Mouse (Mus musculus) midbrain, embryonic 13.5 days (tissue): ENCODE results near the gene Usp22. TPM values are rescaled to one million over a fixed set of nuclear protein-coding genes. Genes with fewer than 3 reads are reported as not detected.
A peak's percentile ranks its signal among the peaks of the same experiment; 100 is the strongest.
"Not testable (repeated sequence)": the region's sequence is repeated elsewhere in the genome, so short reads cannot be mapped to it uniquely, and the experiment has no call there.

Source experiments
- ATAC-seq: fragments of 200-750 bp; cut with Nextera tagmentation; 2 replicates; pipeline ENCODE4 v1.8.0; 2017; ENCODE audit warnings: mild to moderate bottlenecking, moderate TSS enrichment, moderate library complexity
- H3K27ac ChIP-seq: fragments of 300-500 bp; sonication (generic); 2 replicates; pipeline ENCODE4 v1.5.1; 2015; ENCODE audit warnings: inconsistent platforms, mild to moderate bottlenecking, moderate library complexity
- H3K27me3 ChIP-seq: fragments of 300-500 bp; sonication (generic); 2 replicates; pipeline ENCODE4 v1.6.1; 2015; ENCODE audit warnings: mild to moderate bottlenecking, inconsistent platforms
- H3K36me3 ChIP-seq: fragments of 300-500 bp; sonication (generic); 2 replicates; pipeline ENCODE4 v1.6.1; 2015; ENCODE audit warnings: mild to moderate bottlenecking, inconsistent platforms
- H3K4me1 ChIP-seq: fragments of 300-500 bp; sonication (generic); replicated peaks from 2 replicates; pipeline ENCODE4 v1.6.1; 2015; ENCODE audit warnings: inconsistent platforms
- H3K4me2 ChIP-seq: fragments of 300-500 bp; sonication (generic); replicated peaks from 2 replicates; pipeline ENCODE4 v1.6.1; 2015; ENCODE audit warnings: moderate library complexity, mild to moderate bottlenecking, inconsistent platforms
- H3K4me3 ChIP-seq: fragments of 300-500 bp; sonication (generic); replicated peaks from 2 replicates; pipeline ENCODE4 v1.5.1; 2015; ENCODE audit warnings: mild to moderate bottlenecking, inconsistent platforms
- H3K9ac ChIP-seq: fragments of 300-500 bp; sonication (generic); replicated peaks from 2 replicates; pipeline ENCODE4 v1.6.1; 2015; ENCODE audit warnings: mild to moderate bottlenecking, inconsistent platforms
- H3K9me3 ChIP-seq: fragments of 300-500 bp; sonication (generic); 2 replicates; pipeline ENCODE4 v1.6.1; 2016; ENCODE audit warnings: mild to moderate bottlenecking, inconsistent platforms
- WGBS: fragments of 180-500 bp; shearing (Covaris S2); methylation state at CpG from one replicate; pipeline ENCODE4 v1.1.7; 2015; 5-methylcytosine and 5-hydroxymethylcytosine counted together
- polyA plus RNA-seq: library from polyadenylated mRNA; unstranded; fragments of >200 nt; fragmentation: Nextera tagmentation; extraction: Ambion mirVana; gene quantifications from 2 replicates; pipeline ENCODE4 v1.2.1, GENCODE M21; 2015

The Usp22 gene
- polyA plus RNA-seq, 1 experiment from 2014 or later: 370 TPM

DNA sequence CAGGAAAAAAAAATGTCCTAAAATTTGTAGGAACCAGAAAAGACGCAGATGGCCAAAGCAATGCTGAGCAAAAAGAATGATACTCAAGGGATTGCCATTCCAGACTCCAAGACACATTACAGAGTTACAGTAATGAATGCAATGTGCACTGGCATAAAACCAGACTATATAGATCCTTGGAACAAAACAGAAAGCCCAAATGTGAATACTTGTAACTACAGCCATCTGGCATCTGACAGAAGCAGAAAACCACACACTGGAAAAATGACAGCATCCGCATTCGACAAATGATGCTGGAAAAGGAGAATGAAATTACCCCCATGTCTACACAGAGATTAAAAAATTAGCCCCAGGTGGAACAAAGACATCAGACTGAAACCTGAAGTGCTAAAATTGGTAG, 5.5 kb upstream of the Usp22 start:
- H3K4me2 ChIP-seq: no peak overlapping the region
- H3K4me1 ChIP-seq: peaks cover 5% of the 10 kb centered on the region
- H3K9ac ChIP-seq: no peak overlapping the region
- H3K27me3 ChIP-seq: no peaks in the 10 kb centered on the region
- no peak for ATAC-seq
- no peaks in the 10 kb centered on the region for H3K9me3 ChIP-seq
- H3K4me3 ChIP-seq: no peak overlapping the region
- H3K36me3 ChIP-seq: no peaks in the 10 kb centered on the region
- no peak overlapping the region for H3K27ac ChIP-seq
- WGBS: 88% methylated on average over 3 of the region's 3 CpGs

DNA sequence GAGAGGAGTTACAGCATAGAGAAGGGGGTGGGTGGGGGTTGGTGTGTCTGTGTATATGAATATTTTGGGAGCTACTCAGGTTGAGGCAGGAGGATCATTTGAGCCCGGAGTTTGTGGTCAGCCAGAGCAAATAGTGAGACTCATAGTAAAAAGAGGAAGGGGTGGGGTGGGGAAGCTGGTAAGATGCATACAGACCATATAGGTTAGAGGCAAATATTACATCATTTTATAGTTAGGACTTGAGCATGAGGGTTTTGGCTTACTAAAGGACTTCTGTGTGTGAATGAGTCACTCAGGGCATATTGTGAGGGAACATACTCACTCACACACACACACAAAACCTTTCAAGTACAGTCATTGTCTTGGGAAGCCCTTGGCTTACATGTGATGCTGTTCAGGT, 1.5 kb upstream of the Usp22 start:
- Histone ChIP-seq H3K27me3 (no peaks in the 10 kb centered on the region), H3K9me3 (no peaks in the 10 kb centered on the region), H3K4me2 (no peak overlapping the region; the same call in 1 of the 2 replicates), H3K27ac (peak overlapping the region; percentile 87), H3K4me3 (no peak overlapping the region), H3K36me3 (peaks cover 4% of the 10 kb centered on the region; the same call in 1 of the 2 replicates), H3K9ac (no peak overlapping the region), H3K4me1 (peaks cover 28% of the 10 kb centered on the region)
- no peak for ATAC-seq
- 92% methylated on average over 1 of the region's 1 CpGs for WGBS

DNA sequence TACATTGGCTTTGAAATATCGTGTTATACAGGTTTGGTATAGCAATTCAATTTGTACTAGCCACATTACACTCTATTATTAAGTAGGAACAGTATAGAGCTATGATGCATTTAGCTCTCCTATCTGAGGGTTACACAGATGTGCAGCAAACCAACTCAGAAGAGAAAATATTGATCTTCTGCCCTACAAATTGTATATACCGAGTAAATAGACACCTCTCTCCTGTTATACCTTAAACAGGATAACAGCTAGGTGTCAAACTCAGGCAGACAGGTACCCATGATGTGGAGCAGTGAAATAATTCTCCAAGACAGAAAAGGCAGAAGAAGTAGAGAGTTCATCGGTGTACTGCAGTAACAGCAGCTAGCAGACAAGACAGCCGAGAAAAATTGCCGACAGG, 923 bp upstream of the Usp22 start:
- ATAC-seq: no peak
- 77% methylated on average over 5 of the region's 5 CpGs for WGBS
- Histone ChIP-seq H3K9me3 (no peaks in the 10 kb centered on the region), H3K4me1 (peaks cover 34% of the 10 kb centered on the region), H3K27ac (peak overlapping the region; percentile 87), H3K9ac (no peak overlapping the region), H3K27me3 (no peaks in the 10 kb centered on the region), H3K4me3 (0 out of 2 replicates have a peak overlapping the region, but pooled peaks have one; percentile 2), H3K36me3 (peaks cover 4% of the 10 kb centered on the region; the same call in 1 of the 2 replicates), H3K4me2 (peak overlapping the region; percentile 46)

DNA sequence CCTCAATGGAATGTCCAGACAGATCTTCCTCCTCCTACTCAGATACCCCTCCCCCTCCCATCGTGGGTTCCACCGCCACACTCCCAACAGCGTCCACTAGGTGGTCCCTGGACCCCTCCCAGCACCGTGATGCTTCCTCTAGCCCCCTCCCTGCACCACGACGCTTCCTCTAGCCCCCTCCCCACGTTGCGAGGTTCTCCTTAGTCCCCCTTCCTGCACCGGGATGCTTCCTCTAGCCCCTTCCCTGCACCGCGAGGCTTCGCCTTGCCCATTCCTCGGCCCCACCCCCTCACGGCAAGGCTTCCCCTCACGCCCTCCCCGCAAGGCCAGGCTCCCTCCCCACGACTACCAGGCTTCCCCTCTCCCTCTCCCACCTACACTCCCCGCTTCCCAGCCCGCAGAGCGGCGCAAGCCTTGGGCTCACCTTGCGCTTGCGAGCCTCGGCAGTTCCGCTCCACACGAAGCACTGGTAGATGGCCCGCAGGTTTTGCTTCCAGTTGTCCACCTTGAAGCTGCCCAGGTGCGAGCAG, 499 bp downstream of the Usp22 start:
- peak overlapping the region; percentile 98 for H3K27ac ChIP-seq
- ATAC-seq: peak; percentile 53
- H3K4me3 ChIP-seq: peak overlapping the region; percentile 95
- peaks cover 47% of the 10 kb centered on the region for H3K4me1 ChIP-seq
- H3K9me3 ChIP-seq: no peaks in the 10 kb centered on the region
- peak overlapping the region; percentile 80 for H3K4me2 ChIP-seq
- peak overlapping the region; percentile 100 for H3K9ac ChIP-seq
- no peaks in the 10 kb centered on the region for H3K27me3 ChIP-seq
- under 1% methylated on average over 27 of the region's 28 CpGs for WGBS
- peaks cover 4% of the 10 kb centered on the region; the same call in 1 of the 2 replicates for H3K36me3 ChIP-seq

DNA sequence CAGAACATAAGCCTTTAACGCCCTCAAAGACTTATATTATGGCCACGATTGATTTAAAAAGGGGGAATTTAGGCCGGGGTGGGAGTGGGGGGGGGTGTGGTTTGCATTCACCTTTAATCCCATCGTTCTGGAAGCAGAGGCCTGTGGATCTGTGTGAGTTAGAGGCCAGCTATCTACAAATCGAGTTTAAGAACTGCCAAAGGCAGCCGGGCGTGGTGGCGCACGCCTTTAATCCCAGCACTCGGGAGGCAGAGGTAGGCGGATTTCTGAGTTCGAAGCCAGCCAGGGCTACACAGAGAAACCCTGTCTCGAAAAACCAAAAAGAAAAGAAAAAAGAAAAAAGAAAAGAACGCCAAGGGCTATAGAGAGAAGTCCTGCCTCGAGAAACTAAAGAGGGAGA, 1.4 kb downstream of the Usp22 start:
- Histone ChIP-seq H3K4me2 (peak overlapping the region; percentile 80), H3K4me3 (peak overlapping the region; percentile 95), H3K4me1 (peaks cover 55% of the 10 kb centered on the region), H3K9ac (peak overlapping the region; percentile 100)
- 16% methylated on average over 15 of the region's 15 CpGs for WGBS
- ATAC-seq, H3K27me3 ChIP-seq, H3K36me3 ChIP-seq, H3K27ac ChIP-seq, H3K9me3 ChIP-seq: not testable (repeated sequence)

DNA sequence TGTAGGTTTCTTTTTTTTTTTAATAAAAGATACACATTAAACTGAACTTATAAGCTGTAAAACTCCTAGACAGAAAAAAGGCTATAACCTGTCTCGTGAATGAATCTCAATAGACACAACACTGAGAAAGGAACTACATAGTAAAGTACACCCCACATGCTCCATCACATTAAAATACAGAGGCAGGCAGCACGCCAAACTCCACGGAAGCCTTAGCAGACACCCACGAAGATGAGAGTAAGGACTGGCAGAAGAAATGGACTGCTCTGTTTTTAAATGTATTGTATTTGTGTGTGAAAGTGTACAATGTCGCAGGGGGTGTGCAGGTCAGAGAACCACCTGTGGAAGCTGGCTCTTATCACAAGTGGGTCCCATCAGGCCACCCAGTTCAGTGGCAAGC, 4.7 kb downstream of the Usp22 start:
- Histone ChIP-seq H3K36me3 (peaks cover 35% of the 10 kb centered on the region), H3K9ac (no peak overlapping the region), H3K4me2 (peak overlapping the region; percentile 80; the same call in 1 of the 2 replicates), H3K27me3 (no peaks in the 10 kb centered on the region), H3K27ac (no peak overlapping the region), H3K4me1 (peaks cover 60% of the 10 kb centered on the region), H3K4me3 (no peak overlapping the region), H3K9me3 (no peaks in the 10 kb centered on the region)
- 90% methylated on average over 5 of the region's 5 CpGs for WGBS
- ATAC-seq: no peak

DNA sequence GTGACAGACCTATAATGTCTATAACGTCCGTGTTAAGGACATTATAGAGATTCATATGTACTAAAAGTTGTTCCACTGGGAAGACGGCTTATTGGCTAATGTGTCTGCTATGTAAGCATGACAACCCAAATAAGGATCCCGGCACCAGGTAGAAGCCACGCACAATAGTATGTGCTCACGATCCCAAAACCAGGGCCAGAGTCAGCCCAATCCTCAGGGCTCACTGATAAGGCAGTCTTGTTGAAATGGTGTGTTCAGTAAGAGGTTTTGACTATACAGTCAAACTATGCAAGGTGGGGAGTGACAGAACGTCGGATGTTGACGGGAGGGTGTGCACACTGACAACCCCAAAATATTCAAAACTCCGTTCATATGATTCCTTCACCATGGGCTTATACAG, 10.0 kb downstream of the Usp22 start:
- peaks cover 84% of the 10 kb centered on the region for H3K36me3 ChIP-seq
- no peaks in the 10 kb centered on the region for H3K27me3 ChIP-seq
- WGBS: 96% methylated on average over 10 of the region's 10 CpGs

DNA sequence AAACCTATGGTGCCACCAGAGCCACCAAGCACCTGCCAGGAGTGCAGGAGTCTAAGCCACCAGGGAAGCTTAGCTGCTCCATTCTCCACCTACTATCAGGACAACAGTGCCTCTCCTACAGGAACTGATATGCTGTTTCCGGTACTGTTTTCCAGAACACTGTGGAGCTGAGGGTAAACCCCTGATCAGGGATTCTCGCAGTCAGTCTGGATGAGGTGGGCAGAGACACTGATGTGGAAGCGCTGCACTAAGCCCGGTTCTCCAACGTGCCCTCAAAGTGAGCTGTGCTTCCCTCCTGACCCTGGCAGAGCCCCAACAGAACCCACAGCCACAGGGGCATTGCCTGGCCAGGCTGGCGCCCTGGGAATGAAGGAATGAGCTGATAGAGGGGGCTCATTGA, 10.5 kb downstream of the Usp22 start:
- Histone ChIP-seq H3K4me2 (no peak overlapping the region), H3K9me3 (no peaks in the 10 kb centered on the region), H3K27ac (no peak overlapping the region), H3K4me3 (no peak overlapping the region), H3K27me3 (no peaks in the 10 kb centered on the region), H3K36me3 (peaks cover 89% of the 10 kb centered on the region), H3K4me1 (peaks cover 18% of the 10 kb centered on the region), H3K9ac (no peak overlapping the region)
- WGBS: 92% methylated on average over 6 of the region's 6 CpGs
- no peak for ATAC-seq

More for the DNA sequence above, 10.0 kb downstream of the Usp22 start:
- H3K4me2 ChIP-seq: no peak overlapping the region
- no peak overlapping the region for H3K27ac ChIP-seq
- H3K4me3 ChIP-seq: no peak overlapping the region
- H3K4me1 ChIP-seq: peaks cover 23% of the 10 kb centered on the region
- no peak for ATAC-seq
- no peaks in the 10 kb centered on the region for H3K9me3 ChIP-seq
- H3K9ac ChIP-seq: no peak overlapping the region

DNA sequence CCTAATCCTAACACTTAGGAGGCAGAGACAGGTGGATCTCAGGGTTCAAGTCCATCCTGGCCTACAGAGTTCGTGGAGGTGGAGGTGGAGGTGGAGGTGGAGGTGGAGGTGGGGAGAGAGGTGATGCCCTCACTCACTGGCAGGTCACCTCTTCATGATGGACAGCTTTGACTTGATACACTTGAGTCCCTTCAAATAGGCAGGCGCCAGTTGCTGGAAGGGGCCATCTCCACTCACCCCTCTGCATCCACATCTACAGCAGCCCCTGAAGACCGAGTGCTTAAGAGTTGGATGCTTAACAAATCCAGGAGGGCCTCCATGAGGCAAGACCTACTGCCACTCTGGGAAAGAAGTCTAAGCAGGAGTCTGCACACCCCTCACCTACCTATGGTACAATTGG, 11.5 kb downstream of the Usp22 start:
- Histone ChIP-seq H3K9ac (no peak overlapping the region), H3K4me1 (peaks cover 8% of the 10 kb centered on the region), H3K9me3 (no peaks in the 10 kb centered on the region), H3K36me3 (peaks cover 99% of the 10 kb centered on the region), H3K4me2 (no peak overlapping the region), H3K27me3 (no peaks in the 10 kb centered on the region), H3K27ac (no peak overlapping the region), H3K4me3 (no peak overlapping the region)
- no peak for ATAC-seq
- WGBS: 92% methylated on average over 3 of the region's 3 CpGs

DNA sequence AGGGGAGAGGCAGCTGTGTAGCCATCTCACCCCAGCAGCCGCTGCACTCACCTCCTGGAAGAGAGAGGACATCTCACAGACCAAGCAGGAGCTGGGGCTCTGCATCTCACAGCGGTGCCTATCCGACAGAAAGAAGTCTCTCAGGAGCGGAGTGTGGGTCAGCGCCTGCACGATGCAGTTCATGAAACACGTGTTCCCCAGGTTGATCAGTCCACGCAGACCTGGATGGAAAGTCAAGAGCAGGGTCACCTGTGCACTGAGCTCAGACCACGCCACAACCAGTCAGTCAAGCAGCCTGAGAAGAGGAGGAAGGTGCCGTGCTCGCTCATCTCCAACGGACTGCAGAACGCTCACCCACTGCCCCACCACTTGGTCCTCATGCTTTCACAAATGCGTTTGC, 12.1 kb downstream of the Usp22 start:
- 98% methylated on average over 14 of the region's 14 CpGs for WGBS
- no peaks in the 10 kb centered on the region for H3K27me3 ChIP-seq
- H3K27ac ChIP-seq: no peak overlapping the region
- no peak overlapping the region for H3K4me2 ChIP-seq
- ATAC-seq: no peak
- no peak overlapping the region for H3K9ac ChIP-seq
- H3K9me3 ChIP-seq: no peaks in the 10 kb centered on the region
- peaks cover 100% of the 10 kb centered on the region for H3K36me3 ChIP-seq
- H3K4me1 ChIP-seq: peaks cover 5% of the 10 kb centered on the region; the same call in 1 of the 2 replicates
- H3K4me3 ChIP-seq: no peak overlapping the region

DNA sequence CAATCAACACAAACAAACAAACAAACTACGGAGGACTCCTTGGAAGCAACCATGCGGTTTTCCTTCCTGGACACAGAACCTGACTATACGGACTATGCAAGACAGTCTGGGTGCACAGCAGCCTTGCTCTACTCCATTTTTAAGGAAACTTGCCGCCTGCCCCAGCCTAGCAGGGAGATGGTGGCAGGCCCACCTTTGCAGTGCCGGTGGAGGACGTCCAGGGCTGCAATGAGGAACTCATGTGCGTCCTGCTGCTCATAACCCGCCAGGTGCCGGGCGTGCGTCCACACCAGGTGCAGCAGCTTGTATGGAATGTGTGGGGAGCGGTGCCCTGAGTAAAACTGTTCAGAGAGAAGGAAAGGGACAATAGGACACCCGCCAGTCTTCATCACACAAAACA, 13.7 kb downstream of the Usp22 start:
- Histone ChIP-seq H3K9me3 (no peaks in the 10 kb centered on the region), H3K4me2 (no peak overlapping the region), H3K27me3 (no peaks in the 10 kb centered on the region), H3K27ac (no peak overlapping the region), H3K4me1 (0 out of 2 replicates have a peak, but pooled peaks cover 3% of the 10 kb centered on the region), H3K36me3 (peaks cover 100% of the 10 kb centered on the region), H3K4me3 (no peak overlapping the region), H3K9ac (no peak overlapping the region)
- 93% methylated on average over 13 of the region's 13 CpGs for WGBS
- no peak for ATAC-seq

DNA sequence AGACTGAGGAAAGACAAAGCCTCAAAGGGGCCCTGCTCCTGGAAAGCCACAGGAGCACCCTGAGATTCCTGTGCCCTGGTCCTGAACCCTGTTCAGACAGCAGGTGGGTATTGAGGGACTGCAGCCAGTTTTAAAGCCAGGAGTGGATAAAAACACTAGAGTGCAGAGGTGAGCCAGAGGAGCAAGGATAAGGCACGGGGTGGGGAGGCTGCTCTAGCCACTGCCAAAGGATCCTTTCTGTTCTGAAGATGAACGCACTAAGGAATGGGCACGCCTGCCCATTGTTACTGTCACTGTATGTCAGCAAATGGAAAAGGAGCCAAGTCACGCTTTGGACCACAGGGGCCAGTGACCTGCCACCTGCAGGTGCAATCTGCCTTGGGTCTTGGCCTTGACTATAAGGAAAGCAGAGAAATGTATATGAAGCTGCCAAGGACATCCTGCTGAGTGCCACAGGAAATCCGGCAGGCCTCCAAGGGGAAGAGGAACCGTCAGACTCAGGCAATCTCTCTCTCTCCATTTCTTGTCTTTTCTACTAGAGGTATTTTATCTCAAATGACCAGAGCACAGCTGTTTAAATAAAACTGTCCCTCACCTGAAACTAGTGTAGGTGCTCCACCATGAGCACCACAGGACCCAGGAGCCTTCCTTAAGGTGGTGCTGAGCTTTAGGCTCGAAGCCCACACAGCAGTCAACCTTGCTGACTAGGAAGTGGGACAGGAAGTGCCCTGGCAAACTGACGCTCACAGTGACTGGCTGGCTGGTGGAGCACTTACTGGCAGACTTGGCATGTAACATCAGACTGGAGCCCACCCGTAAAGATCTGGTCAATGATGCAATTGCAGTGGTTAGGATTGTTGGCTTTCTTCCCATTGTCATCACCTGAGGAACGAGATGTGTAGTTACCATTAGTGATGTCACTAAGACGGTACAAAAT, 14.8 kb downstream of the Usp22 start:
- no peak overlapping the region for H3K4me2 ChIP-seq
- H3K4me3 ChIP-seq: no peak overlapping the region
- H3K9ac ChIP-seq: no peak overlapping the region
- H3K27ac ChIP-seq: no peak overlapping the region
- H3K36me3 ChIP-seq: peaks cover 100% of the 10 kb centered on the region
- no peaks in the 10 kb centered on the region for H3K27me3 ChIP-seq
- WGBS: 87% methylated on average over 11 of the region's 11 CpGs
- no peaks in the 10 kb centered on the region for H3K9me3 ChIP-seq
- no peak for ATAC-seq
- 0 out of 2 replicates have a peak, but pooled peaks cover 3% of the 10 kb centered on the region for H3K4me1 ChIP-seq
